Mouse (Mus musculus) left cerebral cortex, adult 2 months (tissue): ENCODE data around the gene Slc25a13. TPM values are rescaled to one million over a fixed set of nuclear protein-coding genes. Genes with fewer than 3 reads are reported as not detected.

Source experiments
- DNase-seq, 2 experiments: peaks; one replicate each; pipeline ENCODE4 v3.0.0; 2021 to 2022; ENCODE audit warnings: low spot score in 2 of 2, mixed read lengths in 1 of 2; ENCODE audit errors: extremely low spot score in 1 of 2
- H3K27ac ChIP-seq: fragments of 200-600 bp; 2 replicates; pipeline ENCODE4 v1.8.1; 2022
- H3K4me3 ChIP-seq: fragments of 200-600 bp; 2 replicates; pipeline ENCODE4 v1.8.1; 2022
- CTCF ChIP-seq: fragments of 200-600 bp; IDR thresholded peaks from 2 replicates; pipeline ENCODE4 v1.8.1; 2022; ENCODE audit warnings: antibody characterized with exemption, mild to moderate bottlenecking, moderate library complexity
- intact Hi-C: fragments of 180-260 bp; cut with DNase I; formaldehyde crosslinking; loops from one replicate; pipeline ENCODE4 v1.15.1; 2025
- long read RNA-seq, 2 experiments: library from polyadenylated mRNA; stranded (forward); transcript quantifications; one replicate each; pipeline ENCODE4 v2.0.0; 2021; ENCODE audit warnings: borderline mapping rate in 2 of 2
- total RNA-seq, 2 experiments: library from RNA; stranded (reverse); gene quantifications; 2 replicates each; pipeline ENCODE4 v1.2.3; 2021

Slc25a13 gene
- total RNA-seq, result 1 to 10 TPM; 2.7 to 2.9 TPM
- long read RNA-seq, experiment 1, partial matches to known transcripts, result 0 of 2 reads
- long read RNA-seq, experiment 1, other reads (novel, unspliced or antisense), result 2 of 2 reads
- long read RNA-seq, experiment 2, result 0 reads

- intact Hi-C loops, result loop anchor here (10.0 kb wide), 1 partner anchor 668 kb away; the partner anchor contains the start of gene Dlx5
- H3K4me3 ChIP-seq, result peak within 1 kb of the TSS; percentile 54
- no peak for TF ChIP-seq CTCF
- peak; percentile 36 to 44 for DNase-seq
- 0 out of 2 replicates have a peak within 1 kb of the TSS, but pooled peaks have one; percentile 2 for H3K27ac ChIP-seq
These were observed at the start of gene Slc25a13 for GRCm38 (mm10) chr6:6216507-6217285. Gene Slc25a13, minus strand, starts transcription at chr6:6217173.

GRCm38 (mm10) chr6:6265761-6266160 is 48.8 kb upstream of the Slc25a13 start:
- TF ChIP-seq CTCF, result no peak
- DNase-seq, result no peak
- Histone ChIP-seq H3K27ac (no peak overlapping the region), H3K4me3 (no peak overlapping the region)
- intact Hi-C loops, result no loop called here

DNA sequence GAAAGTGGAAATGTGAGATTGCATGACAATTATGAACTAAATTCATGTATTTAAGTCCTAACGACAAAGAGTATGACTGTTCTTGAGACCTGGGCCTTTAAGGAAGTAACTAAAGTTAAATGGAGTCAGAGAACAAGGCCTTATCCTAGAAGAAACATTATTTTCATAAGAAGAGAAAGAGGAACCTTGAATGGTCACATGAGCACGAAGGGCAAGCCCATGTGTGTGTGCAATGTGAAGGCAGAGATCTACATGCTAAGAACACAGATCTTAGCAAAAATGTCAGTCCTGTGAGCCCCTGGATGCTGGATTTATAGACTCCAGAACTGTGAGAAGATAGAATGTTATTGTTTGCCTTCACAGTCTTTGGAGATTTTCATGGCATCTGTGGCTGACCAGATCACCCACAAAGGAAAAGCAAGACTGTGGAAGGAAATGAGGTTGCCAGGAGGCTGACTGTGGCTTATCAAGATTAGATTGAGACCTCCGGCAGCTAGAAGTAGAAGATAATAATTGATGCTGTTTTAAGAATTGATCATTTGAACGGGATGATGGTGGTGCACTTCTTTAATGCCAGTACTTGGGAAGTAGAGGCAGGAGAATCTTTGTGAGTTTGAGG is 46.4 kb upstream of the Slc25a13 start:
- Histone ChIP-seq H3K4me3 (no peak overlapping the region), H3K27ac (no peak overlapping the region)
- intact Hi-C loops, result no loop called here
- no peak for DNase-seq
- no peak for TF ChIP-seq CTCF

DNA sequence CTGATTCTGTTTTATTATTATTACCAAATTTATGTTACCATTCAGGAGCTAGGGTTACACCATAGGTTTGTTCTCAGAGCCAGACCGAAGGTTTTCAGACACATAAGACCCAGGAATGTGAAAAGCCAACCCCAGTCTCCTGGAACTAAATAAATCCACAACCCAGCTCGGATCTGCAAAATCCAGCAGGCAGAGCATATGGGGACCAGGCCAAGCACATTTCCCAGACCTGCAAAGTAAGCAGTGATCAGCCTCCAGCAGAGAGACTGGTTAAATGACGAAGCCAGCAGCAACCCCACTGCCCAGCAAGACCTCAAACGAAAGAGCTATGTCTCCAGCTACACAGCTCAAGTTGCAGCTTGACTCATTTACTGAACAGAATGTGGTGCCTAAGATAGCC is 43.9 kb upstream of the Slc25a13 start:
- Histone ChIP-seq H3K27ac (no peak overlapping the region), H3K4me3 (no peak overlapping the region)
- TF ChIP-seq CTCF, result no peak
- intact Hi-C loops, result no loop called here
- no peak for DNase-seq

DNA sequence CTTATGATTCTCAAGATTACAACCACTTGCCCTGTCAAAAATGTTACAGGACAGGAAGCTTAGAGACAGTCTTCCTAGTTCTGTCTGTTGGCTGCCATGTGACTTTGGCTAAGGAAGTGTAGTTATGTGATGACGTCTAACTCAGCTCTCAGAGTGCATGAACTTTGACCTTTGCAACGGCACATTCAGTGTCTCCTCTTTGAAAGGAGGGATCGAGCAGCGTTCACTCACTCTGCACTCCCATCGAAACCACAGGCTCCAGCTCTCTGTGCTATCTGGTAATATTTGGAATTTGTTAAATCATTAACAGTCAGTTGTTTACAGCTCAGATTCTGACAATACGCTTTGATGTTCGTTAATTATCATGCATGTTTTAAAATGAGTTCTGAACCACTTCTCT is 31.5 kb upstream of the Slc25a13 start:
- TF ChIP-seq CTCF, result no peak
- intact Hi-C loops, result no loop called here
- H3K27ac ChIP-seq, result no peak overlapping the region
- no peak overlapping the region for H3K4me3 ChIP-seq
- DNase-seq, result no peak

DNA sequence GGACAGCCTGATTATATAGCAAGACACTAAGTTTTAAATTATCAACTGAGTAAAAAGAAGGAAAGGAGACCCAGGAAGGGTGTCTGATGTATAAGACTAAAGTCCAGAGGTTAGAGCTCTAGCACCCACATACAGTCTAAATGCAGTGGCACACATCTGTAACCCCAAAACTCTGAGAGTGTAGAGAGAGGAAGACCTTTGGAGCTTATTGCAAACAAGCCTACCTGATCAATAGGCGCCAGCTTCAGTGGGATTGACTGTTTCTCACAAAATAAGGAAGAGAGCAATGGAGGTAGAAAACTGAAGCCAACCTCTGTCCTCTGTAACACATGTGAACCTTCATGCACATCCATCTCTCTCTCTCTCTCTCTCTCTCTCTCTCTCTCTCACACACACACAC is 26.9 kb upstream of the Slc25a13 start:
- H3K27ac ChIP-seq, result no peak overlapping the region
- H3K4me3 ChIP-seq, result no peak overlapping the region
- TF ChIP-seq CTCF, result no peak
- no peak for DNase-seq
- intact Hi-C loops, result no loop called here

- intact Hi-C loops, result no loop called here
- no peak for TF ChIP-seq CTCF
- no peak for DNase-seq
- no peak overlapping the region for H3K4me3 ChIP-seq
- H3K27ac ChIP-seq, result no peak overlapping the region
These were observed 25.1 kb upstream of the Slc25a13 start for GRCm38 (mm10) chr6:6242114-6242513.

- no peak overlapping the region for H3K27ac ChIP-seq
- H3K4me3 ChIP-seq, result no peak overlapping the region
- no peak for TF ChIP-seq CTCF
- intact Hi-C loops, result no loop called here
- no peak for DNase-seq
These were observed 19.9 kb upstream of the Slc25a13 start for GRCm38 (mm10) chr6:6236788-6237298.

GRCm38 (mm10) chr6:6230262-6230661 is 13.3 kb upstream of the Slc25a13 start:
- TF ChIP-seq CTCF, result no peak
- Histone ChIP-seq H3K27ac (no peak overlapping the region), H3K4me3 (no peak overlapping the region)
- no peak for DNase-seq
- intact Hi-C loops, result no loop called here

GRCm38 (mm10) chr6:6222721-6223120 is 5.7 kb upstream of the Slc25a13 start:
- Histone ChIP-seq H3K27ac (no peak overlapping the region), H3K4me3 (no peak overlapping the region)
- intact Hi-C loops, result no loop called here
- DNase-seq, result no peak
- TF ChIP-seq CTCF, result no peak

DNA sequence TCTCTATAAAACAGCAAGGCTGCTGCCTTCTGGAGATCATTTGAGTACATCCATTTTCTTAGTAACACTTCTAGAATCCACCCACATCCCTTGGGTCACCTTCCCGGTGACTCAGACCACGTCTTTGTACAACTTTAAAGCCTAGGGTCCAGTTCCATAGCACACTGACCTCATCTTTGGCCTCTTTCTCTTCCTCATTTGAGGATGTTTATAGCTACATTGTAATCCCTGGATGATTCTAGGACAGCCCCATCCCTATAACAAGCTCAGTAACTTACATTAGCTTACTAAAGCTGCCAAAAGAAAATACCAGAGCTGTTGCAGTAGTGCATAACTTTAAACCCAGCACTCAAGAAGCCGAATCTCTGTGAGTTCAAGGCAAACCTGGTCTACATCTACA is 3.6 kb upstream of the Slc25a13 start:
- DNase-seq, result no peak
- no peak for TF ChIP-seq CTCF
- intact Hi-C loops, result no loop called here
- no peak overlapping the region for H3K4me3 ChIP-seq
- no peak overlapping the region for H3K27ac ChIP-seq

DNA sequence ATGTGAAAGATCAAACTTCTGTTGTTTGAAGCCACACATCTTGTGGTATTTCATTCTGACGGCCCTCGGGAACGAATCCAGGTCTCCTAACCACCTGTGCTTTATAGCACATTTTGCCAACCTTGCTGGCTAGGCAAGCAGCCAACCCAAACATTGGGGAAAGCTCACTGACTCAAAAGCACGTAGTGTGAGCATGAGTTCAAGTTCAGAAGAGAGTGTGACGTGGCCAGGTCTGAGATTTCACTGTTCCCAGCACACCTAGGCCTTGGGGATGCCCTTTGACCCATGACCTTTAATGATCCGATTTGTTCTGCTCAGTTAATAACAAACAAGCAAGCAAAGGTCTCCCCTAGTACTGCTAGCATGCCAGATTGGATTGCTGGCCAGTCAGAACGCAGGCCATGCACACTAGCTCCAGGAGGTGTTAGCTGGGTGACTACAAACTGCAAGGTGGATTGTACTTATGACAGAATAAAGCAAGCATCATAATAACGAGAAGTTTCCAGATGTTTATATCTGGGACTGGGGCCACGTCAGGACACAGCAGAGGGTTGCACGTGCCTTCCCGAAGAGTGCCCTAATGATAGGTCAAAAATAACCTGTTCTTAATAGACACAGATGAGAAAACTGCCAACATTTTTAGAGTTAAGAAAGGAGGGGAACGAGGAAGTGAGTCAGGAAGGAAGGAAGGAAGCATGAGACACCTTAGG is 2.8 kb upstream of the Slc25a13 start:
- Histone ChIP-seq H3K4me3 (no peak overlapping the region), H3K27ac (no peak overlapping the region)
- no peak for TF ChIP-seq CTCF
- no peak for DNase-seq
- intact Hi-C loops, result loop anchor here (10.0 kb wide), 1 partner anchor 665 kb away; the partner anchor contains the start of gene Dlx5
